Mouse (Mus musculus): ENCODE measurements around the gene Vwa5b1. TPM values are rescaled to one million over a fixed set of nuclear protein-coding genes. Genes with fewer than 3 reads are reported as not detected.

Vwa5b1 gene
- total RNA-seq, 1 experiment from 2014 or later: not detected

GRCm38 (mm10) chr4:138584946-138585345, 50.7 kb downstream of the Vwa5b1 start:
- ATAC-seq (ENCODE audit: extremely low read depth, insufficient number of reproducible peaks, low FRiP score, poor library complexity, severe bottlenecking): no peak

GRCm38 (mm10) chr4:138582446-138582845, 53.2 kb downstream of the Vwa5b1 start:
- no peak for ATAC-seq (ENCODE audit: extremely low read depth, insufficient number of reproducible peaks, low FRiP score, poor library complexity, severe bottlenecking)

- ATAC-seq (ENCODE audit: extremely low read depth, insufficient number of reproducible peaks, low FRiP score, poor library complexity, severe bottlenecking): no peak
Observed at GRCm38 (mm10) chr4:138578406-138578805, 57.3 kb downstream of the Vwa5b1 start.

- ATAC-seq (ENCODE audit: extremely low read depth, insufficient number of reproducible peaks, low FRiP score, poor library complexity, severe bottlenecking): no peak
Observed at GRCm38 (mm10) chr4:138576661-138577060, 59.0 kb downstream of the Vwa5b1 start.

- no peak for ATAC-seq (ENCODE audit: extremely low read depth, insufficient number of reproducible peaks, low FRiP score, poor library complexity, severe bottlenecking)
Observed at GRCm38 (mm10) chr4:138574800-138575606, 60.7 kb downstream of the Vwa5b1 start.

- no peak for ATAC-seq (ENCODE audit: extremely low read depth, insufficient number of reproducible peaks, low FRiP score, poor library complexity, severe bottlenecking)
Observed at GRCm38 (mm10) chr4:138569928-138570327, 65.8 kb downstream of the Vwa5b1 start.

- no peak for ATAC-seq (ENCODE audit: extremely low read depth, insufficient number of reproducible peaks, low FRiP score, poor library complexity, severe bottlenecking)
Observed at GRCm38 (mm10) chr4:138568275-138568674, 67.4 kb downstream of the Vwa5b1 start.

GRCm38 (mm10) chr4:138561986-138562385, 73.7 kb downstream of the Vwa5b1 start:
- ATAC-seq (ENCODE audit: extremely low read depth, insufficient number of reproducible peaks, low FRiP score, poor library complexity, severe bottlenecking): no peak

- no peak for ATAC-seq (ENCODE audit: extremely low read depth, insufficient number of reproducible peaks, low FRiP score, poor library complexity, severe bottlenecking)
Observed at GRCm38 (mm10) chr4:138555531-138555930, 80.2 kb downstream of the Vwa5b1 start.

- no peak for ATAC-seq (ENCODE audit: extremely low read depth, insufficient number of reproducible peaks, low FRiP score, poor library complexity, severe bottlenecking)
Observed at GRCm38 (mm10) chr4:138554934-138555333, 80.8 kb downstream of the Vwa5b1 start.

- ATAC-seq (ENCODE audit: extremely low read depth, insufficient number of reproducible peaks, low FRiP score, poor library complexity, severe bottlenecking): no peak
Observed at GRCm38 (mm10) chr4:138554302-138554701, 81.4 kb downstream of the Vwa5b1 start.

- ATAC-seq (ENCODE audit: extremely low read depth, insufficient number of reproducible peaks, low FRiP score, poor library complexity, severe bottlenecking): no peak
Observed at GRCm38 (mm10) chr4:138553516-138553933, 82.2 kb downstream of the Vwa5b1 start.

GRCm38 (mm10) chr4:138553116-138553515, 82.6 kb downstream of the Vwa5b1 start:
- ATAC-seq (ENCODE audit: extremely low read depth, insufficient number of reproducible peaks, low FRiP score, poor library complexity, severe bottlenecking): no peak

- no peak for ATAC-seq (ENCODE audit: extremely low read depth, insufficient number of reproducible peaks, low FRiP score, poor library complexity, severe bottlenecking)
Observed at GRCm38 (mm10) chr4:138551601-138552000, 84.1 kb downstream of the Vwa5b1 start.

GRCm38 (mm10) chr4:138550557-138550956, 85.1 kb downstream of the Vwa5b1 start:
- no peak for ATAC-seq (ENCODE audit: extremely low read depth, insufficient number of reproducible peaks, low FRiP score, poor library complexity, severe bottlenecking)

- ATAC-seq (ENCODE audit: extremely low read depth, insufficient number of reproducible peaks, low FRiP score, poor library complexity, severe bottlenecking): no peak
Observed at GRCm38 (mm10) chr4:138548960-138549359, 86.7 kb downstream of the Vwa5b1 start.

GRCm38 (mm10) chr4:138548124-138548561, 87.5 kb downstream of the Vwa5b1 start:
- ATAC-seq (ENCODE audit: extremely low read depth, insufficient number of reproducible peaks, low FRiP score, poor library complexity, severe bottlenecking): no peak

- no peak for ATAC-seq (ENCODE audit: extremely low read depth, insufficient number of reproducible peaks, low FRiP score, poor library complexity, severe bottlenecking)
Observed at GRCm38 (mm10) chr4:138547556-138547955, 88.1 kb downstream of the Vwa5b1 start.

- ATAC-seq (ENCODE audit: extremely low read depth, insufficient number of reproducible peaks, low FRiP score, poor library complexity, severe bottlenecking): no peak
Observed at GRCm38 (mm10) chr4:138547041-138547440, 88.6 kb downstream of the Vwa5b1 start.

GRCm38 (mm10) chr4:138546241-138546640, 89.4 kb downstream of the Vwa5b1 start:
- no peak for ATAC-seq (ENCODE audit: extremely low read depth, insufficient number of reproducible peaks, low FRiP score, poor library complexity, severe bottlenecking)

GRCm38 (mm10) chr4:138543177-138543576, 92.5 kb downstream of the Vwa5b1 start:
- no peak for ATAC-seq (ENCODE audit: extremely low read depth, insufficient number of reproducible peaks, low FRiP score, poor library complexity, severe bottlenecking)
